Mouse (Mus musculus): ENCODE measurements around the gene Gm10382. TPM values are rescaled to one million over a fixed set of nuclear protein-coding genes. Genes with fewer than 3 reads are reported as not detected.

Gm10382 gene
- polyA plus RNA-seq, 1 experiment from 2014 or later: 0.32 TPM

GRCm38 (mm10) chr5:125363894-125364293 is 25.2 kb upstream of the Gm10382 start:
- H3K36me3 ChIP-seq (ENCODE audit: control insufficient read depth, insufficient read depth, low read length): no peaks in the 10 kb centered on the region
- no peaks in the 10 kb centered on the region for H3K4me1 ChIP-seq (ENCODE audit: control insufficient read depth, insufficient read depth, low read length)
- no peak overlapping the region for H3K4me3 ChIP-seq (replicated peaks; ENCODE audit: low read length)
- H3K27ac ChIP-seq (ENCODE audit: low read length): no peak overlapping the region
- no peak; the same call in 1 of the 2 replicates for ATAC-seq (ENCODE audit: insufficient read depth, low FRiP score)
- no peaks in the 10 kb centered on the region for H3K9me3 ChIP-seq (replicated peaks; ENCODE audit: control insufficient read depth, low read length)
- no peak overlapping the region for H3K9ac ChIP-seq (ENCODE audit: low read length)
- no peaks in the 10 kb centered on the region for H3K27me3 ChIP-seq (ENCODE audit: control insufficient read depth, insufficient read depth, low read length)
- no peak overlapping the region for H3K4me2 ChIP-seq (ENCODE audit: low read depth, low read length)
- WGBS: 64% methylated on average over 7 of the region's 7 CpGs

- Histone ChIP-seq H3K9ac (ENCODE audit: low read length) (no peak overlapping the region), H3K36me3 (ENCODE audit: control insufficient read depth, insufficient read depth, low read length) (no peaks in the 10 kb centered on the region), H3K4me3 (replicated peaks; ENCODE audit: low read length) (no peak overlapping the region), H3K9me3 (replicated peaks; ENCODE audit: control insufficient read depth, low read length) (no peaks in the 10 kb centered on the region), H3K4me2 (ENCODE audit: low read depth, low read length) (no peak overlapping the region), H3K27me3 (ENCODE audit: control insufficient read depth, insufficient read depth, low read length) (no peaks in the 10 kb centered on the region), H3K27ac (ENCODE audit: low read length) (no peak overlapping the region), H3K4me1 (ENCODE audit: control insufficient read depth, insufficient read depth, low read length) (no peaks in the 10 kb centered on the region)
- 62% methylated on average over 4 of the region's 4 CpGs for WGBS
- ATAC-seq (ENCODE audit: insufficient read depth, low FRiP score): no peak
Observed at GRCm38 (mm10) chr5:125364851-125365429, 24.2 kb upstream of the Gm10382 start.

- Histone ChIP-seq H3K9me3 (replicated peaks; ENCODE audit: control insufficient read depth, low read length) (no peaks in the 10 kb centered on the region), H3K4me2 (ENCODE audit: low read depth, low read length) (no peak overlapping the region), H3K27me3 (ENCODE audit: control insufficient read depth, insufficient read depth, low read length) (no peaks in the 10 kb centered on the region), H3K27ac (ENCODE audit: low read length) (no peak overlapping the region), H3K4me3 (replicated peaks; ENCODE audit: low read length) (no peak overlapping the region), H3K9ac (ENCODE audit: low read length) (no peak overlapping the region), H3K36me3 (ENCODE audit: control insufficient read depth, insufficient read depth, low read length) (no peaks in the 10 kb centered on the region), H3K4me1 (ENCODE audit: control insufficient read depth, insufficient read depth, low read length) (no peaks in the 10 kb centered on the region)
- WGBS: 66% methylated on average over 5 of the region's 5 CpGs
- no peak for ATAC-seq (ENCODE audit: insufficient read depth, low FRiP score)
Observed at GRCm38 (mm10) chr5:125368156-125368555, 21.0 kb upstream of the Gm10382 start.

- peak; percentile 22; the same call in 1 of the 2 replicates for ATAC-seq (ENCODE audit: insufficient read depth, low FRiP score)
- WGBS: 1% methylated on average over 4 of the region's 4 CpGs
Observed at GRCm38 (mm10) chr5:125368568-125368967, 20.6 kb upstream of the Gm10382 start.

GRCm38 (mm10) chr5:125370950-125371693 is 18.0 kb upstream of the Gm10382 start:
- WGBS: 72% methylated on average over 7 of the region's 7 CpGs
- no peak overlapping the region for H3K9ac ChIP-seq (ENCODE audit: low read length)
- no peak overlapping the region for H3K27ac ChIP-seq (ENCODE audit: low read length)
- H3K27me3 ChIP-seq (ENCODE audit: control insufficient read depth, insufficient read depth, low read length): no peaks in the 10 kb centered on the region
- H3K9me3 ChIP-seq (replicated peaks; ENCODE audit: control insufficient read depth, low read length): no peaks in the 10 kb centered on the region
- no peak overlapping the region for H3K4me3 ChIP-seq (replicated peaks; ENCODE audit: low read length)
- no peaks in the 10 kb centered on the region for H3K4me1 ChIP-seq (ENCODE audit: control insufficient read depth, insufficient read depth, low read length)
- H3K36me3 ChIP-seq (ENCODE audit: control insufficient read depth, insufficient read depth, low read length): no peaks in the 10 kb centered on the region
- no peak overlapping the region for H3K4me2 ChIP-seq (ENCODE audit: low read depth, low read length)
- ATAC-seq (ENCODE audit: insufficient read depth, low FRiP score): no peak

More at GRCm38 (mm10) chr5:125368568-125368967, 20.6 kb upstream of the Gm10382 start:
- no peaks in the 10 kb centered on the region for H3K36me3 ChIP-seq (ENCODE audit: control insufficient read depth, insufficient read depth, low read length)
- no peaks in the 10 kb centered on the region for H3K4me1 ChIP-seq (ENCODE audit: control insufficient read depth, insufficient read depth, low read length)
- no peaks in the 10 kb centered on the region for H3K9me3 ChIP-seq (replicated peaks; ENCODE audit: control insufficient read depth, low read length)
- no peak overlapping the region for H3K27ac ChIP-seq (ENCODE audit: low read length)
- no peaks in the 10 kb centered on the region for H3K27me3 ChIP-seq (ENCODE audit: control insufficient read depth, insufficient read depth, low read length)
- no peak overlapping the region for H3K4me3 ChIP-seq (replicated peaks; ENCODE audit: low read length)
- no peak overlapping the region for H3K9ac ChIP-seq (ENCODE audit: low read length)
- H3K4me2 ChIP-seq (ENCODE audit: low read depth, low read length): no peak overlapping the region

- no peak for ATAC-seq (ENCODE audit: insufficient read depth, low FRiP score)
- H3K9ac ChIP-seq (ENCODE audit: low read length): no peak overlapping the region
- no peak overlapping the region for H3K4me2 ChIP-seq (ENCODE audit: low read depth, low read length)
- H3K36me3 ChIP-seq (ENCODE audit: control insufficient read depth, insufficient read depth, low read length): no peaks in the 10 kb centered on the region
- H3K9me3 ChIP-seq (replicated peaks; ENCODE audit: control insufficient read depth, low read length): no peaks in the 10 kb centered on the region
- H3K27me3 ChIP-seq (ENCODE audit: control insufficient read depth, insufficient read depth, low read length): no peaks in the 10 kb centered on the region
- no peaks in the 10 kb centered on the region for H3K4me1 ChIP-seq (ENCODE audit: control insufficient read depth, insufficient read depth, low read length)
- WGBS: 66% methylated on average over 4 of the region's 4 CpGs
- H3K4me3 ChIP-seq (replicated peaks; ENCODE audit: low read length): no peak overlapping the region
- no peak overlapping the region for H3K27ac ChIP-seq (ENCODE audit: low read length)
Observed at GRCm38 (mm10) chr5:125372027-125372426, 17.1 kb upstream of the Gm10382 start.

- WGBS: 80% methylated on average over 2 of the region's 2 CpGs
- Histone ChIP-seq H3K9ac (ENCODE audit: low read length) (no peak overlapping the region), H3K27ac (ENCODE audit: low read length) (no peak overlapping the region), H3K4me2 (ENCODE audit: low read depth, low read length) (no peak overlapping the region), H3K36me3 (ENCODE audit: control insufficient read depth, insufficient read depth, low read length) (no peaks in the 10 kb centered on the region), H3K9me3 (replicated peaks; ENCODE audit: control insufficient read depth, low read length) (no peaks in the 10 kb centered on the region), H3K27me3 (ENCODE audit: control insufficient read depth, insufficient read depth, low read length) (no peaks in the 10 kb centered on the region), H3K4me1 (ENCODE audit: control insufficient read depth, insufficient read depth, low read length) (no peaks in the 10 kb centered on the region), H3K4me3 (replicated peaks; ENCODE audit: low read length) (no peak overlapping the region)
- no peak for ATAC-seq (ENCODE audit: insufficient read depth, low FRiP score)
Observed at GRCm38 (mm10) chr5:125375871-125376270, 13.3 kb upstream of the Gm10382 start.

GRCm38 (mm10) chr5:125377214-125377613 is 11.9 kb upstream of the Gm10382 start:
- WGBS: 65% methylated on average over 7 of the region's 7 CpGs
- Histone ChIP-seq H3K4me1 (ENCODE audit: control insufficient read depth, insufficient read depth, low read length) (no peaks in the 10 kb centered on the region), H3K4me3 (replicated peaks; ENCODE audit: low read length) (no peak overlapping the region), H3K36me3 (ENCODE audit: control insufficient read depth, insufficient read depth, low read length) (no peaks in the 10 kb centered on the region), H3K9me3 (replicated peaks; ENCODE audit: control insufficient read depth, low read length) (no peaks in the 10 kb centered on the region), H3K9ac (ENCODE audit: low read length) (no peak overlapping the region), H3K27me3 (ENCODE audit: control insufficient read depth, insufficient read depth, low read length) (no peaks in the 10 kb centered on the region), H3K27ac (ENCODE audit: low read length) (no peak overlapping the region), H3K4me2 (ENCODE audit: low read depth, low read length) (no peak overlapping the region)
- ATAC-seq (ENCODE audit: insufficient read depth, low FRiP score): no peak

GRCm38 (mm10) chr5:125378919-125379318 is 10.2 kb upstream of the Gm10382 start:
- Histone ChIP-seq H3K9ac (ENCODE audit: low read length) (no peak overlapping the region), H3K4me3 (replicated peaks; ENCODE audit: low read length) (no peak overlapping the region), H3K27me3 (ENCODE audit: control insufficient read depth, insufficient read depth, low read length) (no peaks in the 10 kb centered on the region), H3K36me3 (ENCODE audit: control insufficient read depth, insufficient read depth, low read length) (no peaks in the 10 kb centered on the region), H3K9me3 (replicated peaks; ENCODE audit: control insufficient read depth, low read length) (no peaks in the 10 kb centered on the region), H3K4me1 (ENCODE audit: control insufficient read depth, insufficient read depth, low read length) (no peaks in the 10 kb centered on the region), H3K27ac (ENCODE audit: low read length) (no peak overlapping the region), H3K4me2 (ENCODE audit: low read depth, low read length) (no peak overlapping the region)
- 82% methylated on average over 5 of the region's 5 CpGs for WGBS
- no peak for ATAC-seq (ENCODE audit: insufficient read depth, low FRiP score)
